Comparison of ENCODE assay signal across 30 mouse cellular contexts in the genomic region with DNA sequence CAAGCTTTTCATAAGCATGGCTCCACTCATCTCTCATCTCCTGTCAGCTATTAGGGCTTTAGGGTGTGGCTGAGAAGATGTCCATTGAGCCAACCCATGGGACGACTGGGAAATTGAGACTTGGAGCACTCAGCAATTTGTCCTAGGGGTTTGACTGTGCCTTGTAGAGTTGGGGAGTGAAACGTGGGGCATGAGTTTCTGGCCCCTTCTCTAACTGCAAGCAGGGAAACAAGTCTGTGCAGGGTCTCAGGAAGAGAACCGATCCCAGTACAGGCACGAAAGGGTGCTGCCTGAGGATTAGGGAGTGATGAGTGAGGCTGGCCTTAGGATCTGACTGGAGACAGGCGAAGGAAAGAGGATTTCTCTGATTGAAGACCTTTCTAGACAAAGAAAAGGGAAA.
A peak's percentile ranks its signal among the peaks of the same experiment; 100 is the strongest.
DNase-seq lines count a peak whose midpoint lies in the region; ATAC-seq and TF ChIP-seq lines count a peak whose summit lies in the region.
"Had no signal": no experiment of that assay in that cellular context is flagged by ENCODE, and none has a peak within 500 bp of the region (broad histone marks: within the 10 kb centered on the region; RNA-seq: fewer than 3 reads in every experiment).

No protein-coding gene starts in this region.

- H3K4me1 ChIP-seq in lung, postnatal 0 days (ENCODE audit: insufficient read depth, low read depth, low read length) = no peaks in the 10 kb centered on the region
- peaks cover 3% of the 10 kb centered on the region; the same call in 1 of the 2 replicates for H3K4me1 ChIP-seq in liver, embryonic 15.5 days (replicated peaks)
- H3K4me1 ChIP-seq: embryonic facial prominence, embryonic 13.5 days; forebrain, embryonic 12.5 days; heart, embryonic 13.5 days; hindbrain, embryonic 10.5 days; hindbrain, embryonic 15.5 days; kidney, embryonic 15.5 days; limb, embryonic 13.5 days; midbrain, embryonic 12.5 days; neural tube, embryonic 13.5 days; stomach, embryonic 15.5 days had no signal

- no peak for DNase-seq in lung, postnatal 0 days (ENCODE audit: low spot score)
- no peak for DNase-seq in lung, postnatal 36 days
- DNase-seq in thymus, postnatal 36 days = peak; percentile 28 to 39
- DNase-seq in spleen, postnatal 36 days (ENCODE audit: low spot score in 2 of 2) = no peak
- DNase-seq in kidney, adult 9 months = no peak
- DNase-seq: adrenal gland, postnatal 10 days; cerebellum, adult 9-10 months; embryo, embryonic 11 days; forebrain, postnatal 0 days; heart, postnatal 14 days; kidney, adult 11 months; kidney, postnatal 25 days; right cerebral cortex, postnatal 4 days had no signal

- no peak for TF ChIP-seq EP300 in lung, postnatal 0 days (IDR thresholded peaks at IDR 0.05)

- no peaks in the 10 kb centered on the region for H3K27me3 ChIP-seq in lung, postnatal 0 days (replicated peaks; ENCODE audit: insufficient read depth, low read length)
- H3K27me3 ChIP-seq in liver, embryonic 15.5 days = no peaks in the 10 kb centered on the region
- H3K27me3 ChIP-seq: embryonic facial prominence, embryonic 13.5 days; forebrain, embryonic 12.5 days; heart, embryonic 13.5 days; hindbrain, embryonic 15.5 days; kidney, embryonic 15.5 days; limb, embryonic 13.5 days; midbrain, embryonic 12.5 days; neural tube, embryonic 13.5 days; Patski; stomach, embryonic 15.5 days had no signal

- no peaks in the 10 kb centered on the region for H3K36me3 ChIP-seq in lung, postnatal 0 days (ENCODE audit: insufficient read depth, low read length)
- no peaks in the 10 kb centered on the region for H3K36me3 ChIP-seq in liver, embryonic 15.5 days (replicated peaks)
- no peaks in the 10 kb centered on the region for H3K36me3 ChIP-seq in macrophage (ENCODE audit: inconsistent target)
- H3K36me3 ChIP-seq: embryonic facial prominence, embryonic 13.5 days; forebrain, embryonic 12.5 days; G1E; heart, embryonic 13.5 days; hindbrain, embryonic 10.5 days; hindbrain, embryonic 15.5 days; kidney, embryonic 15.5 days; limb, embryonic 13.5 days; midbrain, embryonic 12.5 days; neural tube, embryonic 13.5 days; stomach, embryonic 15.5 days had no signal

- 0 out of 2 replicates have a peak overlapping the region, but pooled peaks have one; percentile 5 for H3K4me2 ChIP-seq in lung, postnatal 0 days (replicated peaks; ENCODE audit: low read depth, low read length)
- H3K4me2 ChIP-seq in liver, embryonic 15.5 days = peak overlapping the region; percentile 1; the same call in 1 of the 2 replicates
- H3K4me2 ChIP-seq: embryonic facial prominence, embryonic 13.5 days; forebrain, embryonic 12.5 days; heart, embryonic 13.5 days; hindbrain, embryonic 15.5 days; kidney, embryonic 15.5 days; limb, embryonic 13.5 days; midbrain, embryonic 12.5 days; neural tube, embryonic 13.5 days; stomach, embryonic 15.5 days had no signal

- TF ChIP-seq CTCF in lung, postnatal 0 days (IDR thresholded peaks at IDR 0.05) = no peak

- no peaks in the 10 kb centered on the region for H3K79me2 ChIP-seq in macrophage (ENCODE audit: inconsistent target)

- H3K9me3 ChIP-seq in lung, postnatal 0 days (ENCODE audit: low read length) = no peaks in the 10 kb centered on the region
- no peaks in the 10 kb centered on the region for H3K9me3 ChIP-seq in liver, embryonic 15.5 days (replicated peaks)
- H3K9me3 ChIP-seq: embryonic facial prominence, embryonic 13.5 days; forebrain, embryonic 12.5 days; heart, embryonic 13.5 days; hindbrain, embryonic 10.5 days; hindbrain, embryonic 15.5 days; kidney, embryonic 15.5 days; limb, embryonic 13.5 days; midbrain, embryonic 12.5 days; neural tube, embryonic 13.5 days; stomach, embryonic 15.5 days had no signal

- 38% methylated on average over 5 of the region's 5 CpGs for WGBS in lung, postnatal 0 days
- 26% methylated on average over 5 of the region's 5 CpGs for WGBS in liver, embryonic 15.5 days (ENCODE audit: insufficient replicate concordance)
- 66% methylated on average over 5 of the region's 5 CpGs for WGBS in macrophage (ENCODE audit: missing documents)

- no peak overlapping the region for H3K9ac ChIP-seq in lung, postnatal 0 days (replicated peaks; ENCODE audit: low read depth)
- H3K9ac ChIP-seq in liver, embryonic 15.5 days = no peak overlapping the region
- H3K9ac ChIP-seq: embryonic facial prominence, embryonic 13.5 days; forebrain, embryonic 12.5 days; forebrain, postnatal 0 days; heart, embryonic 13.5 days; hindbrain, embryonic 15.5 days; kidney, embryonic 15.5 days; limb, embryonic 13.5 days; midbrain, embryonic 12.5 days; neural tube, embryonic 13.5 days; stomach, embryonic 15.5 days had no signal

- no peak overlapping the region for H3K27ac ChIP-seq in lung, postnatal 0 days (ENCODE audit: low read length)
- no peak overlapping the region for H3K27ac ChIP-seq in liver, embryonic 15.5 days (replicated peaks)
- peak overlapping the region; percentile 21; the same call in 1 of the 2 replicates for H3K27ac ChIP-seq in macrophage
- H3K27ac ChIP-seq: embryonic facial prominence, embryonic 13.5 days; forebrain, embryonic 12.5 days; heart, adult 2 months; heart, embryonic 13.5 days; hindbrain, embryonic 10.5 days; hindbrain, embryonic 15.5 days; kidney, embryonic 15.5 days; layer of hippocampus, adult 2 months; limb, embryonic 13.5 days; midbrain, embryonic 12.5 days; neural tube, embryonic 13.5 days; stomach, embryonic 15.5 days had no signal

- ATAC-seq in lung, postnatal 0 days = no peak
- no peak for ATAC-seq in liver, embryonic 15.5 days (ENCODE audit: insufficient read depth)
- ATAC-seq: forebrain, postnatal 0 days; Patski had no signal

- H3K4me3 ChIP-seq in lung, postnatal 0 days (ENCODE audit: low read depth, low read length) = no peak overlapping the region
- H3K4me3 ChIP-seq in liver, embryonic 15.5 days (replicated peaks) = no peak overlapping the region
- H3K4me3 ChIP-seq in macrophage (ENCODE audit: inconsistent target) = no peak overlapping the region
- H3K4me3 ChIP-seq: embryonic facial prominence, embryonic 13.5 days; forebrain, embryonic 12.5 days; heart, adult 2 months; heart, embryonic 13.5 days; hindbrain, embryonic 10.5 days; hindbrain, embryonic 15.5 days; kidney, embryonic 15.5 days; layer of hippocampus, adult 2 months; limb, embryonic 13.5 days; midbrain, embryonic 12.5 days; myocyte; neural tube, embryonic 13.5 days; stomach, embryonic 15.5 days had no signal

Comparison
In these comparisons a context has a peak if more than half of its experiments do, and no peak if none do; other contexts are left out.
1. DNase-seq: peak in thymus, postnatal 36 days (2 of 2); none in lung, postnatal 0 days (single experiment), lung, postnatal 36 days (single experiment), spleen, postnatal 36 days (0 of 2) and kidney, adult 9 months (single experiment).